Mouse (Mus musculus) lung, embryonic 15.5 days (tissue): Measurements from ENCODE around the gene H2-M9. TPM values are rescaled to one million over a fixed set of nuclear protein-coding genes. Genes with fewer than 3 reads are reported as not detected.

Source experiments
- ATAC-seq: fragments of 200-750 bp; cut with Nextera tagmentation; 2 replicates; pipeline ENCODE4 v1.8.0; 2017; ENCODE audit warnings: moderate number of reproducible peaks, borderline replicate concordance; ENCODE audit not compliant: low FRiP score, low TSS enrichment; ENCODE audit errors: extremely low read depth
- H3K27ac ChIP-seq: fragments of 300-500 bp; sonication (generic); 2 replicates; pipeline ENCODE4 v1.5.1; 2015; ENCODE audit warnings: moderate library complexity, mild to moderate bottlenecking, inconsistent platforms
- H3K27me3 ChIP-seq: fragments of 300-500 bp; sonication (generic); 2 replicates; pipeline ENCODE4 v1.6.1; 2015; ENCODE audit warnings: inconsistent platforms
- H3K36me3 ChIP-seq: fragments of 300-500 bp; sonication (generic); 2 replicates; pipeline ENCODE4 v1.6.1; 2015; ENCODE audit warnings: inconsistent platforms
- H3K4me1 ChIP-seq: fragments of 300-500 bp; sonication (generic); 2 replicates; pipeline ENCODE4 v1.6.1; 2015; ENCODE audit warnings: inconsistent platforms
- H3K4me2 ChIP-seq: fragments of 300-500 bp; sonication (generic); 2 replicates; pipeline ENCODE4 v1.6.1; 2015; ENCODE audit warnings: inconsistent platforms, mild to moderate bottlenecking, moderate library complexity
- H3K4me3 ChIP-seq: fragments of 300-500 bp; sonication (generic); 2 replicates; pipeline ENCODE4 v1.5.1; 2015; ENCODE audit warnings: mild to moderate bottlenecking, inconsistent platforms
- H3K9ac ChIP-seq: fragments of 300-500 bp; sonication (generic); 2 replicates; pipeline ENCODE4 v1.6.1; 2015; ENCODE audit warnings: inconsistent platforms
- H3K9me3 ChIP-seq: fragments of 300-500 bp; sonication (generic); 2 replicates; pipeline ENCODE4 v1.6.1; 2016; ENCODE audit warnings: inconsistent platforms
- WGBS: fragments of 180-500 bp; shearing (Covaris S2); methylation state at CpG from one replicate; pipeline ENCODE4 v1.1.7; 2015; 5-methylcytosine and 5-hydroxymethylcytosine counted together
- polyA plus RNA-seq: library from polyadenylated mRNA; unstranded; fragments of >200 nt; fragmentation: Nextera tagmentation; extraction: Ambion mirVana; gene quantifications from 2 replicates; pipeline ENCODE4 v1.2.1, GENCODE M21; 2015

Gene H2-M9
- polyA plus RNA-seq = not detected in 2 replicates

DNA sequence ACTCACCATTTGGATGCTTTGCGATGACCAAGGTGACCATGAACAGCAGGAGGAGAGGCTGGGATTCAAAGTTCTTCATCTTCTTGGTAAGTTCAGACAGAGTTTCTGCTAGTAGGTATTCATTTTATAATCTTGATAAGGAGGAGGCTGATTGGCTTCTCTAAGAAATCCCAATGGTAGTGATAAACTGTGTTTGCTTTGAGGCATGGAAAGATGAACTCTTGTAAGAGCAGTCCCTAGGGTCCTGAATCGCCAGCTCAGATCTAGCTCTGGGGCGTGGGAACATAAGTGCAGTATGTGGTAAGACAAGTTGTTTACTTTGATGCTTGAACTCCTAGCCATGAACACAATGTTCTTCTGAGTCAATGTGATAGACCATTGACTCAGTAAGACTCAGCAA, at the start of gene H2-M9:
Gene H2-M9 (minus strand): TSS at position 101 of the 400 bp plus-strand sequence.
- Histone ChIP-seq H3K4me3 (no peak within 1 kb of the TSS), H3K4me1 (no peaks in the 10 kb centered on the region), H3K9ac (no peak within 1 kb of the TSS), H3K9me3 (no peaks in the 10 kb centered on the region), H3K36me3 (no peaks in the 10 kb centered on the region), H3K4me2 (no peak within 1 kb of the TSS), H3K27ac (no peak within 1 kb of the TSS), H3K27me3 (no peaks in the 10 kb centered on the region)
- WGBS = 73% methylated on average over 3 of the region's 3 CpGs
- ATAC-seq = no peak

DNA sequence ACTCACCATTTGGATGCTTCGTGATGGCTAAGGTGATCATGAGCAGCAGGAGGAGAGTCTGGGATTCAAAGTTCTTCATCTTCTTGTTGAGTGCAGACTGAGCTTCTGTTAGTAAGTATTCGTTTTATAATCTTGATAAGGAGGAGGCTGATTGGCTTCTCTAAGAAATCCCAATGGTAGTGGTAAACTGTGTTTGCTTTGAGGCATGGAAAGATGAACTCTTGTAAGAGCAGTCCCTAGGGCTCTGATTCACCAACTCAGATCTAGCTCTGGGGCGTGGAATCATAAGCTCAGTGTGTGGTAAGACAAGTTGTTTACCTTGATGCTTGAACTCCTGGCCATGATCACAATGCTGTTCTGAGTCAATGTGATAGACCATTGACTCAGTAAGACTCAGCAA, 29.7 kb upstream of the H2-M9 start, which contains the start of gene H2-M1:
Gene H2-M1 (minus strand): TSS at position 101 of the 400 bp plus-strand sequence.
- H3K27ac ChIP-seq = no peak within 1 kb of the TSS
- no peaks in the 10 kb centered on the region for H3K36me3 ChIP-seq
- WGBS = 57% methylated on average over 3 of the region's 3 CpGs
- no peaks in the 10 kb centered on the region for H3K27me3 ChIP-seq
- H3K9me3 ChIP-seq = no peaks in the 10 kb centered on the region
- no peak within 1 kb of the TSS for H3K4me3 ChIP-seq
- H3K4me2 ChIP-seq = no peak within 1 kb of the TSS
- H3K4me1 ChIP-seq = no peaks in the 10 kb centered on the region
- ATAC-seq = no peak
- H3K9ac ChIP-seq = no peak within 1 kb of the TSS

Other genes starting within 250 kb of the H2-M9 start
- not detected in 2 replicates for gene H2-M10.4, start 180.3 kb downstream of the H2-M9 start, polyA plus RNA-seq
- not detected in 2 replicates for gene H2-M11, start 95.6 kb downstream of the H2-M9 start, polyA plus RNA-seq
- not detected in 2 replicates for gene H2-M1, start 29.6 kb upstream of the H2-M9 start, polyA plus RNA-seq
- gene H2-M10.5, start 130.2 kb upstream of the H2-M9 start, polyA plus RNA-seq = not detected in 2 replicates
- not detected in 2 replicates for gene H2-M10.6, start 169.5 kb upstream of the H2-M9 start, polyA plus RNA-seq
- 39.2 and 43.6 TPM in 2 replicates for gene Trim26, start 194.5 kb upstream of the H2-M9 start, polyA plus RNA-seq
- gene Trim15, start 224.5 kb upstream of the H2-M9 start, polyA plus RNA-seq = 0.14 and 0.21 TPM in 2 replicates
- 4.0 and 5.7 TPM in 2 replicates for gene Trim10, start 226.9 kb upstream of the H2-M9 start, polyA plus RNA-seq
- not detected in 2 replicates for gene Trim40, start 247.5 kb upstream of the H2-M9 start, polyA plus RNA-seq